Mouse (Mus musculus) common myeloid progenitor, adult 5-6 weeks (primary cell): ENCODE results near the gene Tedc2. TPM values are rescaled to one million over a fixed set of nuclear protein-coding genes. Genes with fewer than 3 reads are reported as not detected.

Experiments used
- total RNA-seq: library from RNA; stranded (forward); fragments of 200-1000, 187-1606 nt; gene quantifications from 2 replicates; pipeline ENCODE4 v1.2.3, GENCODE M21; 2017

The Tedc2 gene
- total RNA-seq, 1 experiment from 2014 or later, result 17.4 TPM

Other genes with a start within 250 kb of the Tedc2 start
- gene Prss30, start 240.3 kb downstream of the Tedc2 start, total RNA-seq, result not detected in 2 replicates
- gene Prss22, start 222.8 kb downstream of the Tedc2 start, total RNA-seq, result not detected in 2 replicates
- gene Prss27, start 182.7 kb downstream of the Tedc2 start, total RNA-seq, result not detected in 2 replicates
- 17.8 and 19.2 TPM in 2 replicates for gene Kctd5, start 147.4 kb downstream of the Tedc2 start, total RNA-seq
- gene Pdpk1, start 69.9 kb downstream of the Tedc2 start, total RNA-seq, result 33.8 and 40.7 TPM in 2 replicates
- gene Amdhd2, start 57.1 kb downstream of the Tedc2 start, total RNA-seq, result 22.5 and 23.0 TPM in 2 replicates
- gene Atp6v0c, start 51.1 kb downstream of the Tedc2 start, total RNA-seq, result 81.5 and 89.8 TPM in 2 replicates
- gene Tbc1d24, start 15.3 kb downstream of the Tedc2 start, total RNA-seq, result 4.8 and 5.3 TPM in 2 replicates
- 0.10 and 0.50 TPM in 2 replicates for gene Ntn3, start 11.3 kb downstream of the Tedc2 start, total RNA-seq
- gene Ccnf, start 30.6 kb upstream of the Tedc2 start, total RNA-seq, result 29.1 and 30.8 TPM in 2 replicates
- 0.14 TPM in 1 of 2 replicates, not detected in the other for gene Abca17, start 130.2 kb upstream of the Tedc2 start, total RNA-seq
- 13.7 and 22.4 TPM in 2 replicates for gene Abca3, start 131.1 kb upstream of the Tedc2 start, total RNA-seq
- 360 and 414 TPM in 2 replicates for gene Rnps1, start 193.7 kb upstream of the Tedc2 start, total RNA-seq
- 26.0 and 28.7 TPM in 2 replicates for gene Eci1, start 205.8 kb upstream of the Tedc2 start, total RNA-seq
- gene Dnase1l2, start 222.3 kb upstream of the Tedc2 start, total RNA-seq, result 1.4 TPM in 1 of 2 replicates, not detected in the other
- gene E4f1, start 249.5 kb upstream of the Tedc2 start, total RNA-seq, result 10.0 and 15.2 TPM in 2 replicates
- gene Pgp, start 249.5 kb upstream of the Tedc2 start, total RNA-seq, result 21.6 and 23.5 TPM in 2 replicates